Mouse (Mus musculus): ENCODE measurements around the gene Fbln5.

DNA sequence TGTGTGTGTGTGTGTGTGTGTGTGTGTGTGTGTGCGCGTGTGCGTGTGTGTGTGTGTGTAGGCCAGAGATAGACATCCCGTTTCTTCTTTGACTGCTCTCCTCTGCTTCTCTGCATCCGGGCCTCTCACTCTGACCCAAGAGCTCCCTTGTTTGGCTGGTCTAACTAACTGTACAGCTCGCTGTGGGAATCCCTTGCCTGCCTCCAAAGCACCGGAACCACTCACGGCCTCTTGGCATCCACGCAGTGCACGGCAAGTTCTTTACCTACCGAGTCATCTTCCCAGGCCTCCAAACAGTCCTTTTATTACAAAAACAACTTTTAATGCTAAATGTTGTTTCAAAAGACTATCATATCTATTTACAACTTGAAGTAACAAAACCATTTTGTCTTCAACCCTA is 35.5 kb upstream of the Fbln5 start:
- no peak for TF ChIP-seq MAFK (IDR thresholded peaks at IDR 0.05; ENCODE audit: insufficient read depth, low read depth, low read length)
- no peak for TF ChIP-seq HCFC1 (IDR thresholded peaks at IDR 0.05; ENCODE audit: borderline replicate concordance, insufficient read depth, low read length)
- no peak for TF ChIP-seq CHD2 (IDR thresholded peaks at IDR 0.05; ENCODE audit: low read depth, low read length)

Data from ES-E14 (cell line).